Mouse (Mus musculus) liver, embryonic 15.5 days (tissue): ENCODE measurements around the gene Gm7534. TPM values are rescaled to one million over a fixed set of nuclear protein-coding genes. Genes with fewer than 3 reads are reported as not detected.

Experiments
- ATAC-seq: fragments of 200-750 bp; cut with Nextera tagmentation; 2 replicates; pipeline ENCODE4 v1.8.0; 2017; ENCODE audit warnings: moderate number of reproducible peaks, mild to moderate bottlenecking, moderate library complexity; ENCODE audit not compliant: insufficient read depth
- H3K27ac ChIP-seq: fragments of 300-500 bp; sonication (generic); replicated peaks from 2 replicates; pipeline ENCODE4 v1.5.1; 2015; ENCODE audit warnings: mild to moderate bottlenecking, inconsistent platforms
- H3K27me3 ChIP-seq: fragments of 300-500 bp; sonication (generic); 2 replicates; pipeline ENCODE4 v1.6.1; 2015; ENCODE audit warnings: mild to moderate bottlenecking, inconsistent platforms
- H3K36me3 ChIP-seq: fragments of 300-500 bp; sonication (generic); replicated peaks from 2 replicates; pipeline ENCODE4 v1.6.1; 2015; ENCODE audit warnings: moderate library complexity, mild to moderate bottlenecking, inconsistent platforms
- H3K4me1 ChIP-seq: fragments of 300-500 bp; sonication (generic); replicated peaks from 2 replicates; pipeline ENCODE4 v1.6.1; 2015; ENCODE audit warnings: inconsistent platforms
- H3K4me2 ChIP-seq: fragments of 300-500 bp; sonication (generic); 2 replicates; pipeline ENCODE4 v1.6.1; 2015; ENCODE audit warnings: moderate library complexity, mild to moderate bottlenecking, inconsistent platforms
- H3K4me3 ChIP-seq: fragments of 300-500 bp; sonication (generic); replicated peaks from 2 replicates; pipeline ENCODE4 v1.5.1; 2015; ENCODE audit warnings: mild to moderate bottlenecking, inconsistent platforms
- H3K9ac ChIP-seq: fragments of 300-500 bp; sonication (generic); 2 replicates; pipeline ENCODE4 v1.6.1; 2015; ENCODE audit warnings: moderate library complexity, mild to moderate bottlenecking, inconsistent platforms
- H3K9me3 ChIP-seq: fragments of 300-500 bp; sonication (generic); replicated peaks from 2 replicates; pipeline ENCODE4 v1.6.1; 2016; ENCODE audit warnings: inconsistent platforms
- WGBS: fragments of 180-500 bp; shearing (Covaris S2); methylation state at CpG from one replicate; pipeline ENCODE4 v1.1.7; 2015; ENCODE audit warnings: mixed read lengths; ENCODE audit not compliant: insufficient replicate concordance; 5-methylcytosine and 5-hydroxymethylcytosine counted together
- polyA plus RNA-seq: library from polyadenylated mRNA; unstranded; fragments of >200 nt; fragmentation: Nextera tagmentation; extraction: Ambion mirVana; gene quantifications from 2 replicates; pipeline ENCODE4 v1.2.1, GENCODE M21; 2015

Gm7534 gene
- polyA plus RNA-seq, 1 experiment from 2014 or later = not detected

GRCm38 (mm10) chr4:134199371-134199770 is 3.4 kb downstream of the Gm7534 start:
- H3K9ac ChIP-seq = no peak overlapping the region
- no peak overlapping the region for H3K4me2 ChIP-seq
- no peak overlapping the region for H3K27ac ChIP-seq
- H3K4me1 ChIP-seq = no peaks in the 10 kb centered on the region
- no peak overlapping the region for H3K4me3 ChIP-seq
- 57% methylated on average over 2 of the region's 2 CpGs for WGBS
- H3K27me3 ChIP-seq = no peaks in the 10 kb centered on the region
- ATAC-seq = no peak
- H3K36me3 ChIP-seq = no peaks in the 10 kb centered on the region
- H3K9me3 ChIP-seq = no peaks in the 10 kb centered on the region

GRCm38 (mm10) chr4:134186268-134186667 is 16.5 kb downstream of the Gm7534 start:
- Histone ChIP-seq H3K36me3 (peaks cover 11% of the 10 kb centered on the region; the same call in 1 of the 2 replicates), H3K27me3 (peaks cover 4% of the 10 kb centered on the region; the same call in 1 of the 2 replicates), H3K4me2 (peak overlapping the region; percentile 89), H3K9ac (peak overlapping the region; percentile 89), H3K27ac (peak overlapping the region; percentile 87), H3K4me1 (peaks cover 49% of the 10 kb centered on the region), H3K4me3 (peak overlapping the region; percentile 77), H3K9me3 (no peaks in the 10 kb centered on the region; the same call in 1 of the 2 replicates)
- 1% methylated on average over 22 of the region's 22 CpGs for WGBS
- ATAC-seq = no peak

GRCm38 (mm10) chr4:134185569-134185968 is 17.2 kb downstream of the Gm7534 start:
- Histone ChIP-seq H3K4me3 (peak overlapping the region; percentile 77), H3K27me3 (no peaks in the 10 kb centered on the region), H3K4me2 (peak overlapping the region; percentile 89), H3K4me1 (peaks cover 56% of the 10 kb centered on the region), H3K27ac (peak overlapping the region; percentile 87), H3K9ac (peak overlapping the region; percentile 89), H3K9me3 (no peaks in the 10 kb centered on the region), H3K36me3 (peaks cover 15% of the 10 kb centered on the region; the same call in 1 of the 2 replicates)
- ATAC-seq = no peak
- WGBS = 79% methylated on average over 3 of the region's 3 CpGs

- no peak for ATAC-seq
- H3K9me3 ChIP-seq = no peaks in the 10 kb centered on the region
- H3K4me1 ChIP-seq = peaks cover 72% of the 10 kb centered on the region
- 75% methylated on average over 3 of the region's 3 CpGs for WGBS
- no peaks in the 10 kb centered on the region for H3K27me3 ChIP-seq
- H3K4me3 ChIP-seq = no peak overlapping the region
- peak overlapping the region; percentile 53; the same call in 1 of the 2 replicates for H3K27ac ChIP-seq
- H3K36me3 ChIP-seq = peaks cover 18% of the 10 kb centered on the region; the same call in 1 of the 2 replicates
- no peak overlapping the region for H3K4me2 ChIP-seq
- H3K9ac ChIP-seq = no peak overlapping the region
Measured at GRCm38 (mm10) chr4:134183711-134184110, 19.1 kb downstream of the Gm7534 start.

GRCm38 (mm10) chr4:134181825-134182224 is 21.0 kb downstream of the Gm7534 start:
- ATAC-seq = peak; percentile 78
- Histone ChIP-seq H3K27ac (peak overlapping the region; percentile 83), H3K4me1 (peaks cover 74% of the 10 kb centered on the region), H3K9me3 (no peaks in the 10 kb centered on the region), H3K4me2 (peak overlapping the region; percentile 57), H3K4me3 (0 out of 2 replicates have a peak overlapping the region, but pooled peaks have one; percentile 24), H3K27me3 (no peaks in the 10 kb centered on the region), H3K9ac (peak overlapping the region; percentile 46), H3K36me3 (peaks cover 18% of the 10 kb centered on the region; the same call in 1 of the 2 replicates)

- Histone ChIP-seq H3K4me1 (peaks cover 73% of the 10 kb centered on the region), H3K27me3 (no peaks in the 10 kb centered on the region), H3K27ac (peak overlapping the region; percentile 83), H3K4me2 (peak overlapping the region; percentile 57), H3K9ac (peak overlapping the region; percentile 46), H3K9me3 (no peaks in the 10 kb centered on the region), H3K36me3 (peaks cover 24% of the 10 kb centered on the region; the same call in 1 of the 2 replicates), H3K4me3 (peak overlapping the region; percentile 24)
- ATAC-seq = peak; percentile 78
- 26% methylated on average over 1 of the region's 1 CpGs for whole genome bisulfite sequencing
Measured at GRCm38 (mm10) chr4:134181112-134181511, 21.7 kb downstream of the Gm7534 start.

- ATAC-seq = no peak
- WGBS = 68% methylated on average over 3 of the region's 3 CpGs
- peaks cover 1% of the 10 kb centered on the region for H3K4me1 ChIP-seq
- H3K4me2 ChIP-seq = no peak overlapping the region
- H3K27me3 ChIP-seq = no peaks in the 10 kb centered on the region
- no peak overlapping the region for H3K4me3 ChIP-seq
- peaks cover 49% of the 10 kb centered on the region for H3K36me3 ChIP-seq
- H3K27ac ChIP-seq = no peak overlapping the region
- H3K9me3 ChIP-seq = no peaks in the 10 kb centered on the region
- no peak overlapping the region for H3K9ac ChIP-seq
Measured at GRCm38 (mm10) chr4:134172391-134172790, 30.4 kb downstream of the Gm7534 start.

GRCm38 (mm10) chr4:134166906-134167305 is 35.9 kb downstream of the Gm7534 start:
- WGBS = 79% methylated on average over 3 of the region's 3 CpGs
- H3K9ac ChIP-seq = no peak overlapping the region
- no peaks in the 10 kb centered on the region for H3K27me3 ChIP-seq
- no peak for ATAC-seq
- H3K4me3 ChIP-seq = no peak overlapping the region
- H3K36me3 ChIP-seq = peaks cover 45% of the 10 kb centered on the region
- peaks cover 24% of the 10 kb centered on the region for H3K4me1 ChIP-seq
- no peaks in the 10 kb centered on the region for H3K9me3 ChIP-seq
- 0 out of 2 replicates have a peak overlapping the region, but pooled peaks have one; percentile 7 for H3K27ac ChIP-seq
- H3K4me2 ChIP-seq = no peak overlapping the region

GRCm38 (mm10) chr4:134165548-134166465 is 37.0 kb downstream of the Gm7534 start:
- Histone ChIP-seq H3K4me1 (peaks cover 24% of the 10 kb centered on the region), H3K36me3 (peaks cover 35% of the 10 kb centered on the region), H3K4me3 (no peak overlapping the region), H3K27ac (peak overlapping the region; percentile 79), H3K9me3 (no peaks in the 10 kb centered on the region), H3K9ac (no peak overlapping the region), H3K4me2 (peak overlapping the region; percentile 43), H3K27me3 (no peaks in the 10 kb centered on the region)
- peak; percentile 83 for ATAC-seq
- WGBS = 62% methylated on average over 3 of the region's 3 CpGs

- Histone ChIP-seq H3K27me3 (no peaks in the 10 kb centered on the region), H3K9ac (no peak overlapping the region), H3K4me1 (peaks cover 24% of the 10 kb centered on the region), H3K36me3 (peaks cover 28% of the 10 kb centered on the region), H3K27ac (peak overlapping the region; percentile 79), H3K4me3 (peak overlapping the region; percentile 0; the same call in 1 of the 2 replicates), H3K4me2 (peak overlapping the region; percentile 43), H3K9me3 (no peaks in the 10 kb centered on the region)
- peak; percentile 71 for ATAC-seq
- WGBS = 22% methylated on average over 6 of the region's 6 CpGs
Measured at GRCm38 (mm10) chr4:134165024-134165423, 37.8 kb downstream of the Gm7534 start.

- Histone ChIP-seq H3K4me3 (peak overlapping the region; percentile 0; the same call in 1 of the 2 replicates), H3K9ac (no peak overlapping the region), H3K4me1 (peaks cover 24% of the 10 kb centered on the region), H3K4me2 (peak overlapping the region; percentile 43), H3K27ac (peak overlapping the region; percentile 79), H3K36me3 (peaks cover 26% of the 10 kb centered on the region), H3K27me3 (no peaks in the 10 kb centered on the region), H3K9me3 (no peaks in the 10 kb centered on the region)
- 0 out of 2 replicates have a peak, but pooled peaks have one; percentile 9 for ATAC-seq
- 69% methylated on average over 5 of the region's 6 CpGs for WGBS
Measured at GRCm38 (mm10) chr4:134164591-134164990, 38.2 kb downstream of the Gm7534 start.
